Mouse (Mus musculus) adrenal gland, adult 10 weeks (tissue): ENCODE measurements around the gene Alg1. TPM values are rescaled to one million over a fixed set of nuclear protein-coding genes. Genes with fewer than 3 reads are reported as not detected.

Source experiments
- polyA plus RNA-seq: library from polyadenylated mRNA; stranded (reverse); fragments of 350-450 nt; fragmentation: Illumina TruSeq; extraction: RNeasy Lipid Tissue Mini Kit (QIAGEN cat#74804); gene quantifications from one replicate; pipeline ENCODE4 v1.2.3, GENCODE M21; 2014; ENCODE audit warnings: low read depth, low replicate concordance

Gene Alg1
- polyA plus RNA-seq: 2.3 TPM

GRCm38 (mm10) chr16:5233418-5234313 is at the start of gene Alg1:
TSS of gene Alg1 (plus strand) at chr16:5233621.

GRCm38 (mm10) chr16:5203668-5204433 is 29.6 kb upstream of the Alg1 start, which contains the start of gene Nagpa:
TSS of gene Nagpa (minus strand) at chr16:5204012.

GRCm38 (mm10) chr16:5222140-5222539 is 11.3 kb upstream of the Alg1 start, which contains the start of gene AU021092:
TSS of gene AU021092 (minus strand) at chr16:5222299.

GRCm38 (mm10) chr16:5255779-5256496 is 22.5 kb downstream of the Alg1 start, which contains the start of gene Eef2kmt:
TSS of gene Eef2kmt (minus strand) at chr16:5255983.

Other genes with a start within 250 kb of the Alg1 start
- gene Sept12, start 235.8 kb upstream of the Alg1 start, polyA plus RNA-seq: not detected
- not detected for gene Smim22, start 226.3 kb upstream of the Alg1 start, polyA plus RNA-seq
- gene Rogdi, start 220.1 kb upstream of the Alg1 start, polyA plus RNA-seq: 0.47 TPM
- 91.3 TPM for gene Glyr1, start 183.8 kb upstream of the Alg1 start, polyA plus RNA-seq
- gene Ubn1, start 183.6 kb upstream of the Alg1 start, polyA plus RNA-seq: 30.3 TPM
- gene Ppl, start 101.2 kb upstream of the Alg1 start, polyA plus RNA-seq: 0.58 TPM
- gene Sec14l5, start 86.5 kb upstream of the Alg1 start, polyA plus RNA-seq: not detected
- not detected for gene Nagpa, start 29.6 kb upstream of the Alg1 start, polyA plus RNA-seq
- 1.5 TPM for gene AU021092, start 11.3 kb upstream of the Alg1 start, polyA plus RNA-seq
- 6.4 TPM for gene Eef2kmt, start 22.4 kb downstream of the Alg1 start, polyA plus RNA-seq